Mouse (Mus musculus): ENCODE measurements around the gene Cox7a2.
A peak's percentile ranks its signal among the peaks of the same experiment; 100 is the strongest.

The Cox7a2 gene

DNA sequence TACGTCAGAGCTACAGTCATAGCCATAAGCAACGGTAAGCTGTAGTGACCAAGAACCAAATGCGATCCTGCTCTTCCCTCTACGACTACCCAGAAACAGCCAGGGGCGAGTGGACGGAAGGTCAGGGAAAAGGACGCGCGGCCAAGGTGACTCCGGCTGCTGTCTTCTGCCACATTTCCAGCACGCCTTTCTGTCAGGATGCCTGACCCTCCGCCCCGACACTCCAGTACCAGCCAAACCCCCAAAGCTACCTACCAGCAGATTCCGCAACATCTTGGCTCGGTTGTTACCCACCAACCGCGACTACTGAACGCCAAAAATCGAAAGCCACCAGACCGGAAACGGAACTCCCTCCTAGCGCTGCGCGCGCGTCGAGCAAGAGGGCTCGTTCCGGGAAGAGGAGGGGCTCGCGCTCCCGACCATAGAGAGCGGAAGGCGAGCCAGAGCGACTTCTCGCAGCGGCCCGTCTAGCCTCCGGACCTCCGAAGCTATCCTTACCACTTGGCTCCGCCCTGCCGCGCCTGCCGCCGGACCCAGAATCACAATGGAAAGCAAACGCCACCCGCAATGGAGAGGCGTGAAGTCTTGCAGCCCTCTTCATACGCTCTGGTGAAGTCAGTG lies at the start of gene Cox7a2:
Gene Cox7a2, minus strand, starts transcription at position 494 of the 621 bp plus-strand sequence.
- DNase-seq (ENCODE audit: low spot score) = peak; percentile 98

- no peak for DNase-seq (ENCODE audit: low spot score)
Measured at GRCm38 (mm10) chr9:79809411-79809810, 49.7 kb upstream of the Cox7a2 start.

- no peak for DNase-seq (ENCODE audit: low spot score)
Measured at GRCm38 (mm10) chr9:79807178-79807577, 47.5 kb upstream of the Cox7a2 start.

- peak; percentile 63 for DNase-seq (ENCODE audit: low spot score)
Measured at GRCm38 (mm10) chr9:79806317-79807075, 46.8 kb upstream of the Cox7a2 start.

GRCm38 (mm10) chr9:79805426-79805825 lies 45.7 kb upstream of the Cox7a2 start:
- DNase-seq (ENCODE audit: low spot score) = no peak

DNA sequence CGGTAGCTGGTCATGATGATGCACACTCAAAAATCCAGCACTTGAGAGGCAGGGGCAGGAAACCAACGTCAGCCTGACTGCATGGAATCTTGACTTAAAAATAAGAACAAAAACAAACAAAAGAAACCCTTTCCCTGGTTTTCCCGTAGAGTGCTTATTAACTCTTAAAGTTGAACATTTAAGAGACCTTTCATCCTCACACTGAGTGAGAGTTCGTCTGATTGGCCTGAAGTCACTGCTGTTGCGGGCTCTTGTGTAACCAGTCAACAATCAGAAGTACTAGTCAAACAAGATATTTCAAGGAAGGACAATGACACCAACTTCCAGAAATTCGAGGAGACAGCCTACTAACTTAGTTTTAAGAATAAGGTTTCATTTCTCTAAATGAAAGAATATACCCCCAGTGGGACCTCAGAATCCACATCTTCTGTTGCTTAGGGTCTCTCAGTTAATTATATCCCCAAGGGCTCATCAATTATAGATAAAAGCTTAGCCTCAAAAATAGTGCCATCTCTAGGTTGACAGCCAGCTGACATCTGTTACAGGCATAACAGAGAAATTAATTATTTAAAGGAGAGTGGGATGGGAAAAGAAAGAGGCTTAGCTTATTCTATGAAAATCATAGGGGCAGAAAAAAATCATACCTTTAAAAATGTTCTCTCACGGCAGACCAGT lies 36.9 kb upstream of the Cox7a2 start:
- DNase-seq (ENCODE audit: low spot score) = no peak

DNA sequence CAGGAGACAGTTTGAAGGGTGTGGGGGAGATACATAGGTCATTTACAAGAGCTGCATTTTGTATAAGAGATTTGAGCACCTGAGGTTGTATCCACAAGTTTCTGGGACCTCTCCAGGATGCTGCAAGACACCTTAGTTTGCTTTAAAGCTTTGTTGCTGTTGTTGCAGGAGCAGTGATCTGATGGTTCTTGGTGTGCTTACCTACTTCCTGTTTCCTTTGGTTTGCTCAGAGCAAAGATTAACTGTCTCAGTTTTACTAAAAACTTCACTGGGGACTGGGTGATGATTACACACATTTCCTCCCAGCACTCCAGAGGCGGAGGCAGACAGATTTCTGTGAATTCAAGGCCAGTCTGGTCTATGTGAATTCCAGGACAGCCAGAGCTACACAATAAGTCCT lies 35.4 kb upstream of the Cox7a2 start:
- DNase-seq (ENCODE audit: low spot score) = no peak

DNA sequence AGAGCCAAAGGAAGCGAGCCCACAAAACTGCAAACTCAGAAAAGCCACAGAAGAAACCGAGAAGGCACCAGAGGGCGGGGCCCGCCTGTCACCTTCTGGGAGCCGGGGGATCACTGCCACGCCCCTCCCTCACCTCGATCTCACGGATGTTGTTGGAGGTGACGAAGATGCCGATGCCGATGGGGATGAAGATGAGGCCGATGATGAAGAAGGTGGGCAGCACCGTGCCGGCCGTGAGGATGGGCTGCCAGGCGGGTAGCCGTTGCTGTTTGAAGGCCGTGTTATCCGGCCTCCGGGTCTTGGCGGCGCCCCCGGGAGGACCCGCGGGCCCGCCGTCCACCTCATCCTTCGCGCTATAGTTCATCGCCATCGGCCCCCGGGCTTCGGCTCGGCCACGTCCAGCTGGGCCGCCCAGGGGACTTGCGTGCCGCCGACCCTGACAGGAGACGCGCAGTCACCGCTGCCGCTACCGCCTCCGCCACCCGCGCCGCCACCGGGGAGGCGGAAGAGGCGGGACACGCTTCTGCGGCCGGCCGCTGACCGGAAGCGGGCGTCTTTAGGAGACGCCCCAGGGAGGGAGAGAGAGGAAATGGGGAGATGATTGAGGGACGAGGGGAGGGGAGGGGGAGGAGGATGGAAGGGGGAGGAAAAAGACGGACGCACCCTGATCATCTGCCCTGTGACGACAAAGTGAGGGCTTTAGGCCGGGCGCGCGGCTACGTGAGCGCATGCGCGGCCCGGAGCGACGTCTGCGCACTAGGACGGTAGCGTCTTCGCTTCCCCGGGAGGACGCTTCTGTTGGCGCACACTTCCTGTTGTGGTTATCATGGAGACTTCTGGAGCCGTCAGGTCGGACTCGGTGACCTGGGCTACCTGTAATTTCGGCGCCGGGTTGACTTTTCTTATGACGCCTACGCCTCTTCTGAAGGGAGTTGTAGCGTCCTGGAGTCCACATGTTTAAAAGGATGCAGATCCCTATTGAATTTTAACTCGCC lies 33.5 kb upstream of the Cox7a2 start, which contains the start of gene Tmem30a:
Gene Tmem30a, minus strand, starts transcription at position 667 of the 995 bp plus-strand sequence.
- peak; percentile 98 for DNase-seq (ENCODE audit: low spot score)

DNA sequence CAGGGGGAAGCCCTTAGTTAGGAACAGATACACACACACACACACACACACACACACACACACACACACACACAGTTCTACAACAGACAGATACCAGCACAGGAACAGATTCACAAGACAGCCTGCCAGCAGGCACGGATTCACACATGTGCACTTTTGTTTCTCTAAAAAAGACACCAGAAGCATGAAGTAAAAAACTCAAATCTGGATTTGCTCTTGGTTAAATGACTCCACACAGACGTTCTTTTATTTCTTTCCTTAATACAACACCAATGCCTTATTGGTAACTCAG lies 26.1 kb upstream of the Cox7a2 start:
- no peak for DNase-seq (ENCODE audit: low spot score)

- no peak for DNase-seq (ENCODE audit: low spot score)
Measured at GRCm38 (mm10) chr9:79784934-79785793, 25.5 kb upstream of the Cox7a2 start.

- DNase-seq (ENCODE audit: low spot score) = no peak
Measured at GRCm38 (mm10) chr9:79784439-79784838, 24.8 kb upstream of the Cox7a2 start.

- no peak for DNase-seq (ENCODE audit: low spot score)
Measured at GRCm38 (mm10) chr9:79779354-79779753, 19.7 kb upstream of the Cox7a2 start.

GRCm38 (mm10) chr9:79766991-79767545 lies 7.4 kb upstream of the Cox7a2 start:
- no peak for DNase-seq (ENCODE audit: low spot score)

DNA sequence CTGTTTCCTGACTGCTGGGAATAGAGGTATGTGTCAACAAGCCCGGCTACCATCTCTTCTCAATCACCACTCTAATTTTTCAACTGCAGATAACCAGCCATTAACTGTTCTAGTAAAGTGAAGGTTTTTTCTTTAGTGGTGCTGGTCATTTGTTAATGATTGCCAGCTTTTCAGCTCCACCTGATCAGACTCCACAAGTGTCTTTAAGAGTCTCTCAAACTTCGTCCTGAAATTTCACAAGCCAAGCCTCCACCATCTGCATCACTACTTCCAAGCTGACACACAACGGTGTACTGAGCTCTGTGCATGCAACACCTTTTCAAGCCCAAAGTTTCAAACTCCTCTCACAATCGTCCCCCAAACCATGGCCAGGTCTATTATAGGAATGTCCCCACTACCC lies 5.7 kb upstream of the Cox7a2 start:
- DNase-seq (ENCODE audit: low spot score) = no peak

GRCm38 (mm10) chr9:79762519-79762918 lies 2.8 kb upstream of the Cox7a2 start:
- no peak for DNase-seq (ENCODE audit: low spot score)

DNA sequence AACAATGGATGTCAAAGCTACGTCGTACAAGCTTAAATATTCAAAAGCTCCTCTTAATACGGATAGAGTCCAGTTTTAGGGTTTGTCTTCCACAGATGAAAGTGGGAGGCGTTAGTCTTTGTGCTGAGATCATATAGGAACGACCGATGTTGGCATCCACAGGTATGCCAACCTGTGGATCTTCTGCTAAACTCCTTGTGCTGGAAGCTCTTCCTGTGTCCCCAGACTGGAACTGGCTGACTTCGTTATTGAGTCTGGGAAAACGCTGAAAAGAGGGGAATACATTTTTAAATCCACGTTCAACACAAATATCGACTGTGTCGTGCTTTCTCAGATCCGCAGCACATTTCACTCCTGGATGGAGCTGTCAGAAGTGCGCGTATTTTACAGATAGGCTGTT lies 398 bp upstream of the Cox7a2 start:
- peak; percentile 34 for DNase-seq (ENCODE audit: low spot score)

- DNase-seq (ENCODE audit: low spot score) = no peak
Measured at GRCm38 (mm10) chr9:79755311-79755710, 4.4 kb downstream of the Cox7a2 start.

DNA sequence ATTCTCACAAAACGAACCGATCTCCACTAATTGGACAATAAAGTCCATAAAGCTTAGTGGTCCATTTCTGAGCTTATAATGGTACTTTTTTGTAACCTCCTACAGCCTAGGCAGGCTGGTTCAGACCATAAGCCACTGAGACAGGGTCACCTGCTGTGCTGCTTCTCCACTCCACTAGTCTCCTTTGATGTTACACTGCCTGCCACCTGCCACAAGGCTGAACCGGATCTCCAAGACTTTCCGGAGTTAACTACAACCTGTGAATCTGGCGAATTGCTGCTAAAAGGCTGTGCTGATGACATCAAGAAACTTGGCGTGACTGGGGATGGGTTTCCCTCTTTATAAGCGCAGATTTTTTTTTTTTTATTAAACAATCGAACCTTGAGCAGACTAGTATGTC lies 7.8 kb downstream of the Cox7a2 start:
- DNase-seq (ENCODE audit: low spot score) = no peak

DNA sequence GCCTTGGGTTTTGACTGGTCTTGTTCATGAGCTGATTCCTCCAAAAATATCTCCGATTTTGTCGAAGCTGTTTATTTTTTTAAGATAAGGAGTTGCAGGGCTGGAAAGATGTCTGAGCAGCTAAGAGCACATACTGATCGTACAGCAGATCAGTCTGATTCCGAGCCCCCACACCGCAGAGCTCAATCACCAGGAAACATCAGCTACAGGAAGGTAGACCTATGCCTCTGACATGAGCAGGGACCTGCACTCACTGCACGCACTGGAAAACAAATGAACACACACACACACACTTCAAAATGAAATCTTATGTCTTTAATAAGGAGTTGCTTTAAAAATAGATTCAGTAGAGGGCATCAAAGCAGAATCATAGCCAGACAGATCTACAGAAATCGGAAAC lies 9.0 kb downstream of the Cox7a2 start:
- DNase-seq (ENCODE audit: low spot score) = no peak

- no peak for DNase-seq (ENCODE audit: low spot score)
Measured at GRCm38 (mm10) chr9:79745036-79745435, 14.6 kb downstream of the Cox7a2 start.

DNA sequence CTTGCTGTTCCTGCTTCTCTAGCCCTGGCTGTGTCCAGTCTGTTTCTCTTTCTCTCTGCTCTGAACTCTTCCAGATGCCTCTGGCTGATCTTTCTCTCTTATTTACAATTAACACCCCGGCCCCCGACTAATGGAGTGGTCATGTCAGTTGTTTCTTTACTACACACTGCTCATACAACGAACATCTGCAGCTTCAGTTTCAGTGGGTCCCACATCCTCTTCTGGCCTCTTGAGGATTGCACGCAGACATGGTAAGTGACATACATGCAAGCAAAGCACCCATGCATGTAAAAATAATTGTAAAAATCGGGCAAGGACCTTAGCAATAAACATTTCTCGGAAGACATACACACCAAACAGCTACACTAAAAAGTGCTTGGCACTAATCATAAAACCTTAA lies 24.1 kb downstream of the Cox7a2 start:
- DNase-seq (ENCODE audit: low spot score) = no peak

Data from embryo, embryonic 10 days (tissue).